Mouse (Mus musculus) left cerebral cortex, postnatal 10 days (tissue): ENCODE results near the gene Atad5. TPM values are rescaled to one million over a fixed set of nuclear protein-coding genes. Genes with fewer than 3 reads are reported as not detected.

Experiments
- DNase-seq, 2 experiments: peaks; one replicate each; pipeline ENCODE4 v3.0.0; 2021 to 2022; ENCODE audit warnings: low spot score in 2 of 2, mixed read lengths in 1 of 2; ENCODE audit errors: extremely low spot score in 1 of 2
- intact Hi-C: fragments of 180-260 bp; cut with DNase I; formaldehyde crosslinking; loops from one replicate; pipeline ENCODE4 v1.15.1; 2025
- total RNA-seq, 2 experiments: library from RNA; stranded (reverse); gene quantifications; 2 replicates each; pipeline ENCODE4 v1.2.3; 2021

The Atad5 gene
- total RNA-seq, 2 experiments from 2014 or later = 4.2 to 4.6 TPM

GRCm38 (mm10) chr11:80079751-80080150, 9.4 kb upstream of the Atad5 start:
- DNase-seq = no peak
- intact Hi-C loops = no loop called here

GRCm38 (mm10) chr11:80080381-80080825, 8.8 kb upstream of the Atad5 start:
- DNase-seq = no peak
- intact Hi-C loops = no loop called here

DNA sequence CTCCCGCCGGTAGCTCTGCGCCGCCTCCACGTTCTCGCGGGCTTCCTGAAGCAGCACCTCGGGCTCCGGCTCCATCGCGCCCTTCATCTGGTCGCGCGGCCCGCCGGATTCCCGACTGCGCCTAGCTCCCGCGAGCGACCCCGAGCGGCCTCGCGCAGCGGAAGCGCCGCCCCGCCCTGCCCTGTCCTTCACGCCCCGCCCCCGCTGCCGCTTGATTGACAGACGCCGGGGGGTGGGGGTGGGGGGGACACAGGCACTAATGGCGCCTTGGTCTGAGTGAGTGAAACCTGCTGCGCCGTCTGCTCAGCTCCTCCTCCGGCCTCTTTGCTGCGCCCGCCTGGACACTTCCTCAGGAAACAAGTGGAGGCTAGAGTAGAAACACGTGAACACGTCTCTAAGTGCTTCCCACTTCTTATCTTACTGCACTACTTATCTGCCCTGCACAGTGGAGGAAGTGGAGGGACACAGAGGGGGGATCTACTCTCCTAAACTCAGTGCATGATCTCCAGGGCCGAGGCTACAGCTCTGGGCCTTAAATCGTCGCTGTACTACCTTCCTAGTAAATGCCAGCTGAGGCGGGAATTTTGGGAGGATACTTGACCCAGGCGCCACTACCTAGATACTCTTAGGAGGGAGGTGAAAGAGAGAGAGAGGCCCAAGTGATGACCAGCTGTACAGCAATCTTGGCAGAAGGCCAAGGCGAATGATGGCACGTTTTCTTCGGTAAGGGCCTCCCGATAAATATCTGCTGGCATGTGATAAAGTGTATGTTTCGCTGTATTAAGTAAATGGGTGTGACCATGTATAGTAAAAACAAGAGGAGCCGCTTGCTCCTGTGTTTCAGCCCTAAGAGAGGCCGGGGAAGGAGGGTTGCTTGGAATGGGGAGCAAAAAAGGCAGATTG, 8.1 kb upstream of the Atad5 start, which contains the start of gene Crlf3:
TSS of gene Crlf3 (minus strand) at position 166 of the 903 bp plus-strand sequence.
- peak; percentile 78 to 96 for DNase-seq
- intact Hi-C loops = no loop called here

DNA sequence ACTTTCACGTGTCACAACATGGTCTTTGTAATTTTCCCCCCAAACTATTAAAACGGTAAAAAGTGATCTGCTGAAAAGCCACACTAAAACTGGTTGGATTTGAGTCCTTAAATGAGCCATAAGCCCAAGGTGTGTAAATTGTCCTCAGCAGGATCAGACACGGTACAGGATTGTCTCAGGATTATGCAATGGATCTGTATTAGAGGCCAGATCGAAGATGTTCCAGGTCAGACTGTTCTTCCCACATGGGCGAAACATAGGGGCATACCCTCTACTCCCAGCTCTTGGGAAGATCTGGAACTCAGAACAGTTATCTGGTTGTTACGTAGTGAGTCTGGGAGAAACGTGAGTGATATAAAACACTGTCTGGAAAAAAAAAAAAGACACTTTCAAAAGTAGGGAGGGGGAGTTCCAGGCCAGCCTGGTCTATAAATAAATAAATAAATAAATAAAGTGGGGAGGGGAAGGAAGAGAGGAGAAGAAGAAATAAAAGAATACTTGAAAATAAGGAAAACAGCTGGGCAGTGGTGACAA, 7.3 kb upstream of the Atad5 start:
- intact Hi-C loops = no loop called here
- no peak for DNase-seq

DNA sequence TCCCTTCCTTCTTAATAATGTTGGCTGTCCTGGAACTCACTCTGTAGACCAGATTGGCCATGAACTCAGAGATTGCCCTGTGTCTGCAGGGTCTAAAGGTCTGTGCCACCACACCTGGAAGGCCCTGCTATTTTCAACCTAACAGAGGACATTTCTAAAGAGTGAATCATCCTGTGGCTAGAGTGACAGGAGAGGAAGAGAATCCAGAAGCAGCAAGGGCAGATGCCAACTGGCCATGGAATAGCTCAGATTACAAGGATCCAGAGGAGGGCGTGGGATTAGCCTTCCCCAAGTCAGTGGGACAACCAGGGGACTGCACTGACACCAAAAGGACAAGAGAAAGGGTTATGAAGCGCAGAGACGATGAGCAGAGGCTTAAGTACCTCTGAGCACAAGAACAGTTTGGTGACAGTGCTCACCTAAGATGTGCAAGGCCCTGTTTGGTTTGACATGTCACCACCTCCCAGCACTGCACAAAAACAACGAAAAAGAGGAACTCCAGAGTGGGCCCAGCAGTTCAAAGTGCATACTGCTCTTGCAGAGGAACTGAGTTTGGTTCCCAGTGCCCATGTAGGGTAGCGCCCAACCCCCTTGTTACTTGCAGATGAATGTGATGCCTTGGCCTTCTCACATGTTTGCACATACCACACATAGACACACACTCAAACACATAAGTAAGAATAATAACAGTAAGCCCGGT, 3.7 kb upstream of the Atad5 start:
- no peak for DNase-seq
- intact Hi-C loops = no loop called here

DNA sequence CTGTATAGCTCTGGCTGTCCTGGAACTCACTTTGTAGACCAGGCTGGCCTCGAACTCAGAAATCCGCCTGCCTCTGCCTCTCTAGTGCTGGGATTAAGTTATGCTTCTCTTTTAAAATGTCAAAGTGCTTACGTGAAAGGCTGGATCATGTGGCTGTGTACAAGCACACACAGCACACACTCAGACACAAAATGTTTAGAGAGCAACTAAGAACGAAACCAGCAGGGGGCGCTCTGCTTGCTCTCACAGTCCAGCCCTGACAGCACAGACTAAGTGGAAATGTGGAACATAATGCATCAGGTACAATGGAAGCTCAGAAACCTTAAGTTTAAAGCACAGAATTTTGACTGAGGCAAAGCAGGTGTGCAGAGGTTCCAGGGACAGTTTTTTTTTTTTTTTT, 2.4 kb upstream of the Atad5 start:
- peak; percentile 66 to 86 for DNase-seq
- intact Hi-C loops = no loop called here

- no peak for DNase-seq
- intact Hi-C loops = no loop called here
Observed at GRCm38 (mm10) chr11:80089817-80090214, 616 bp downstream of the Atad5 start.

- DNase-seq = no peak
Observed at GRCm38 (mm10) chr11:80090555-80091164, 1.5 kb downstream of the Atad5 start.

GRCm38 (mm10) chr11:80098444-80099056, 9.3 kb downstream of the Atad5 start:
- intact Hi-C loops = no loop called here
- no peak for DNase-seq

More at GRCm38 (mm10) chr11:80090555-80091164, 1.5 kb downstream of the Atad5 start:
- intact Hi-C loops = no loop called here

DNA sequence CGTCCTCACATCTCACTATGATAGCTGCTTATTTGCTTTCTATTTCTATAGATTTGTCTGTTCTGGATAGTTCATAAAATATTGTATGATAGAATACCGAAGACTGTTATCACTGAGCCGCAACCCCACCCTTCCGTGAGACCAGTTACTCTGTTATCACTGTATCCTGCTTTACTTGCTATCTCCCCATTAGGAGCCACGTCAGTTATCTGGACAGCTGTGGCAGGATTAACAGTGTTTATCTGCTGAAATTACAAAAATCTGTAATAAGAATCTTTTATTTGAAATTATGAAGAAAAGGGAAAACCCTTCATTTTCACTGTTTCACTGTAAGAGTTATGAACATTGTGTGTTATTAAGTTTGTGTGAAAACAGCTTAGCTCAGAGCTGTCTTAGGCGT, 12.1 kb downstream of the Atad5 start:
- intact Hi-C loops = loop anchor here (5.0 kb wide), 1 partner anchor 36 kb away; no protein-coding TSS in a partner anchor
- DNase-seq = no peak

- intact Hi-C loops = loop anchor here (5.0 kb wide), 1 partner anchor 33 kb away; no protein-coding TSS in a partner anchor
- DNase-seq = no peak
Observed at GRCm38 (mm10) chr11:80104407-80104806, 15.2 kb downstream of the Atad5 start.

DNA sequence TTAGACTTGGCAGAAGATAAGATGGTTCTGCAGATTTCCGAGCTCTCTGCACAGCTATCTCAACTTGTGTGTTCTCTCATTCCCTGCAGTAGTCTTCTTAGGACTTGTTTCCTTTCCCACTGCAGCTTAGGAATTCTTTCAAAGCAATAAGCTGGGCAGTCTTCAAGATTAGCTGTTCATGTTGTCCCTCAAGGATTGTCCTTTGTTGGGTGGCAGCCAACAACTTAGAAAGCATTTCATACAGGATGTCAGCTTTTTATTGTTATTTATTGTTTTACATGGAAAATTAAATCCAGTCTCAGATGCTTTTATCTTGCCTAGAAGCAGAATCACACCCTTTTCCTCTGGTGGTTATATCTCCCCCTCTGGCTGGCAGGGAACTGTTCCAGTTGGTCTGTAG, 27.2 kb downstream of the Atad5 start:
- intact Hi-C loops = no loop called here
- peak in 1 of 2 experiments; percentile 39 for DNase-seq

- intact Hi-C loops = no loop called here
- no peak for DNase-seq
Observed at GRCm38 (mm10) chr11:80132050-80132449, 42.9 kb downstream of the Atad5 start.

- intact Hi-C loops = loop anchor here (5.0 kb wide), 1 partner anchor 32 kb away; no protein-coding TSS in a partner anchor
- no peak for DNase-seq
Observed at GRCm38 (mm10) chr11:80134744-80135143, 45.5 kb downstream of the Atad5 start.

DNA sequence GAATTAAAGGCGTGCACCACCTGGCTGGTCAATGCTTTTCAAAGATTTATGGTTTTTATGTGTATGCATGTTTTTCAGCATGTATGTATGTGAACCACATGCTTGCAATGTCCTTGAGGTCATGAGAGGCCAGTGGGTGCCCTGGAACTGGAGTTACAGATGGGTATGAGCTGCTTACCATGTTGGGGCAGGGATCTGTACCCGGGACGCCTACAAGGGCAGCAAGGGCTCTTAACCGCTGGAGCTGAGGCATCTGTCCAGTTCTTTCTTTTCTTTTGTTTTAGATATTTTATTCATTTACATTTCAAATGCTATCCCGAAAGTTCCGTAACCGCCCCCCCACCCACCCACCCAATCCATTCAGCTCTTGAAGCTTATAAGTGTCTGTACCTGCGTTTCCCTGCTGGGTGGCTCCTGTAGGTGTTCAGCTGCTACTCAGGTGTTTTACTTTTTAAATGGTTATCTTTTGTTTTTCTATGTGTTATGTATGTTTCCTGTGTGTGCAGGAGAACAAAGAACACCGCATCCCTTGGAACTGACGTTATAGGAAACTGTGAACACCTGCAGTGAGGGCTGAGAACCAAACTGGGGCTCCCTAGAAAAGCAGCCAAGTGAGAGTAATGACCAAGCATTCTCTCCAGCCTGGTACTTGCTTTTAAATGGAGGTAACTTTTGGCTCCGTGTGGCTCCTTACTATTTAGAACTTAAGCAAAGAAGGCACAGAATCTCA, 46.9 kb downstream of the Atad5 start:
- no peak for DNase-seq
- intact Hi-C loops = loop anchor here (5.0 kb wide), 1 partner anchor 34 kb away; no protein-coding TSS in a partner anchor

DNA sequence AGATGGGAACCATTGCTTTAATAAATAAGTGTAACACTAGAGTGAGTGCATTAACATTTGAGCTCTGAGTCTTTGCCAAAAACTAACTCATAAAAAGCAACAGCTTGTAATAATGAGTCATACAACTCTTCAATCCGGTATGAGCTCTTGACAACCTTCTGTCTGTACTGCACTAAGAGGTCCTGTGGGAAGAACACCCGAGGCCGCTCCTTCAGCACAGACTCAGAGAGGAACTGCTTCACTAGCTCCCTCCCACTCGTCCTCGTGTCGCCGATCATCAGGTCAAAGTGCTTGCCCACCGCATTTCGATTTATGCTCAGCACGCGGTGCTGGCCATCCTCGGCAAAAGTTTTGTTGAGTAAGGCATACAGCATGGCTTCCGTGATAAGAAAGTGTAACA, 47.6 kb downstream of the Atad5 start:
- intact Hi-C loops = loop anchor here (5.0 kb wide), 1 partner anchor 34 kb away; no protein-coding TSS in a partner anchor
- no peak for DNase-seq

- intact Hi-C loops = loop anchor here (5.0 kb wide), 1 partner anchor 35 kb away; no protein-coding TSS in a partner anchor
- DNase-seq = no peak
Observed at GRCm38 (mm10) chr11:80137773-80138172, 48.6 kb downstream of the Atad5 start.
